Mouse (Mus musculus): Measurements from ENCODE around the gene Tmem208. TPM values are rescaled to one million over a fixed set of nuclear protein-coding genes. Genes with fewer than 3 reads are reported as not detected.
A peak's percentile ranks its signal among the peaks of the same experiment; 100 is the strongest.

Gene Tmem208
- total RNA-seq, 2 experiments from 2014 or later = 40.7 to 45.2 TPM

GRCm38 (mm10) chr8:105348450-105349095 is 22.4 kb downstream of the Tmem208 start, which contains the start of gene Slc9a5:
Gene Slc9a5 (plus strand): TSS chr8:105348843.
- peak in 1 of 2 experiments; percentile 34 for DNase-seq (ENCODE audit: extremely low spot score in 1 of 2, low spot score in 1 of 2)

DNA sequence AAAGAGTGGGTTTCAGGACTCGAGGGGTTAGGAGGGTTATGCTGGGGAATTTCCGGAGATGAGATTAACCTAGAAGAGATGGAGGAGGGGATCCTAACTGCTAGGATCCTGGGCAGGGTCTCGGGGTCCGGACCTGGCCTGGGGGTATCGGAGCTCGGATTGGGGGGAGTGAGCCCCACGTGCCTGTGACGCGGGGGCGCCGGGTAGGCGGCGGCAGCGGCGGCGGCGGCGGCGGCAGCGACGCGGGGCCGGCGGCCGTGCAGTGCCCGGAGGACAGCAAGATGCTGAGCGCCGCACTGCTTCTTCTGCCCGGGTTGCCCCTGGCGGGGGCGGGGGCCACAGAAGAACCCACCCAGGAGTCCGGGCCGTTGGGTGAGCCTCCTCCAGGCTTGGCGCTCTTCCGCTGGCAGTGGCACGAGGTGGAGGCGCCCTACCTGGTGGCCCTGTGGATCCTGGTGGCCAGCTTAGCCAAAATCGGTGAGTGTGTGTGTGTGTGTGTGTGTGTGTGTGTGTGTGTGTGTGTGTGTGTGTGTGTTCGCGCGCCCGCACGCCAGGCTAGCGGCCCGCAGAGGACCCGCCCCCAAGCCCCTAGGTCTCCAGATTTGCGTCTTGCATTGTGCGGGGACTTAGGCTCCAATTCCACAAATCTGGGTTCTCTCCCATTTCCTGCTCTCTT is 23.1 kb downstream of the Tmem208 start:
- DNase-seq (ENCODE audit: extremely low spot score in 1 of 2, low spot score in 1 of 2) = peak in 1 of 2 experiments; percentile 36

- DNase-seq (ENCODE audit: extremely low spot score in 1 of 2, low spot score in 1 of 2) = no peak
Observed at GRCm38 (mm10) chr8:105350186-105350585, 24.0 kb downstream of the Tmem208 start.

DNA sequence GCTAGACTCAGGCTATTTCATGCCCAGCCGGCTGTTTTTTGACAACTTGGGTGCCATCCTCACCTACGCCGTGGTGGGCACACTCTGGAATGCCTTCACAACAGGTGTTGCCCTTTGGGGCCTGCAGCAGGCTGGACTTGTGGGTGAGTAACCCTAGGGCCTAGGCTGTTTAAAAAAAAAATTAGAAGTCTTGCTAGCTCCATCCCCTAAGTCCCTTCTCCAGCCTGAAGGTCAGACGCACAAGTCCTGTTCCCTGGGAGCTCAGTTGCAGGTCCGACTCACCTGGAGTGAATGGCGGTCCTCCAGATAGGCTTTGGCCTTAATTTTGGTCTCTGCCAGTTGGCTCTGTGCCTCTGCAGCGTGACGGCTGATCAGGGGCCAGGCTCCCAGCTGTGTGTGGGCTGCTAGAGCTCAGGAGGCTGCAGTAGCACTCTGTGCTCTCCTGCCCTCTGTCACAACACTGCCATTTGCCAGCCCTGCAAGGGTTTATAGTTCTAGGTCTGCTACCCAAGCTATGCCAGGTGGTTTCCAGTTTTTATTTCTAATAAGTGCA is 27.5 kb downstream of the Tmem208 start:
- no peak for DNase-seq (ENCODE audit: extremely low spot score in 1 of 2, low spot score in 1 of 2)

GRCm38 (mm10) chr8:105354549-105354948 is 28.4 kb downstream of the Tmem208 start:
- no peak for DNase-seq (ENCODE audit: extremely low spot score in 1 of 2, low spot score in 1 of 2)

DNA sequence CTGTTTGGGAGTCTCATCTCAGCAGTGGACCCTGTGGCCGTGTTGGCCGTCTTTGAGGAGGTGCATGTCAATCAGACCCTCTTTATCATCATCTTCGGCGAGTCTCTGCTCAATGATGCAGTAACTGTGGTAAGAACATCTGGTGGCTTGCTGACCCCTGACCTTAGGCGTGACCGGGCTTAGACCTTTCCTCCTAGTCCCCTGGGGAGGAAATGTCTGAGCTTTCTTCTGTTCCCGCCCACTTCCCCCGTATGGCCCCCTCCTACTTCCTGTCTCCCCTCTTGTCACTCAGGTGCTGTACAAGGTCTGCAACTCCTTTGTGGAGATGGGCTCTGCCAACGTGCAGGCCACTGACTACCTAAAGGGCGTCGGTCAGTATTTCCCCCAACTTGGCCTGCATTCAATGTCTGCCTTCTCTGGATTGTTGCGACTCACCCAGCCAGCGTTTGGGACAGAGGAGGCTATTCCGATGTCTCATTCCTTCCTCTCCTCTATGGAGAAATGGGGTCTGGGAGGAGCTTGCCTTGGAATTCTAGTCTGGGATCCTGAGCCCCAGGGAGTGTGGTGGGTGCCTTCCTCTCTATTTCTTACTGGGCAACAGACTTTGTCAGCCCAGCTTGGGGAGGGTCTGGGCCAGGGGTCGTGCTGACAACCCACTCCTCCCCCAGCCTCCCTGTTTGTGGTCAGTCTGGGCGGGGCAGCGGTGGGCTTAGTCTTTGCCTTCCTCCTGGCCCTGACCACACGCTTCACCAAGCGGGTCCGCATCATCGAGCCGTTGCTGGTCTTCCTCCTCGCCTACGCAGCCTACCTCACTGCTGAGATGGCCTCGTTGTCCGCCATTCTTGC is 29.2 kb downstream of the Tmem208 start:
- DNase-seq (ENCODE audit: extremely low spot score in 1 of 2, low spot score in 1 of 2) = no peak

GRCm38 (mm10) chr8:105356681-105357080 is 30.5 kb downstream of the Tmem208 start:
- DNase-seq (ENCODE audit: extremely low spot score in 1 of 2, low spot score in 1 of 2) = no peak

DNA sequence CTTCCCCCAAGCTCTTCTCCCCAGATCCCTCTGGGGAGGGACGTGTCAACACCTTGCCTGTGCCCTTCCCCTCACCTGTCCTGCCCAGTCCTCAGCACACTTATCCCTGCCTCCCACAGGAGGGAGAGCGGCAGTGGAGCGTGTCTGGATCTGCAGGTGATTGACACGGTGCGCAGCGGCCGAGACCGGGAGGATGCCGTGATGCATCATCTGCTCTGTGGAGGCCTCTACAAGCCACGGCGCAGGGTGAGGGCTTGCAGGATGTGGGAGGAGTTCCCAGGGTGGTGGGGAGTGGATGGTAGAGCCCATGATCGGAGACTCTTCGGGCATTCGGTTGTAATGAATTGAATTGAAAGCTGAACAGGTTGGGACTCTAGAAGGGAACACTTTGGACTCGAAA is 33.1 kb downstream of the Tmem208 start:
- DNase-seq (ENCODE audit: extremely low spot score in 1 of 2, low spot score in 1 of 2) = no peak

- no peak for DNase-seq (ENCODE audit: extremely low spot score in 1 of 2, low spot score in 1 of 2)
Observed at GRCm38 (mm10) chr8:105359646-105360045, 33.5 kb downstream of the Tmem208 start.

DNA sequence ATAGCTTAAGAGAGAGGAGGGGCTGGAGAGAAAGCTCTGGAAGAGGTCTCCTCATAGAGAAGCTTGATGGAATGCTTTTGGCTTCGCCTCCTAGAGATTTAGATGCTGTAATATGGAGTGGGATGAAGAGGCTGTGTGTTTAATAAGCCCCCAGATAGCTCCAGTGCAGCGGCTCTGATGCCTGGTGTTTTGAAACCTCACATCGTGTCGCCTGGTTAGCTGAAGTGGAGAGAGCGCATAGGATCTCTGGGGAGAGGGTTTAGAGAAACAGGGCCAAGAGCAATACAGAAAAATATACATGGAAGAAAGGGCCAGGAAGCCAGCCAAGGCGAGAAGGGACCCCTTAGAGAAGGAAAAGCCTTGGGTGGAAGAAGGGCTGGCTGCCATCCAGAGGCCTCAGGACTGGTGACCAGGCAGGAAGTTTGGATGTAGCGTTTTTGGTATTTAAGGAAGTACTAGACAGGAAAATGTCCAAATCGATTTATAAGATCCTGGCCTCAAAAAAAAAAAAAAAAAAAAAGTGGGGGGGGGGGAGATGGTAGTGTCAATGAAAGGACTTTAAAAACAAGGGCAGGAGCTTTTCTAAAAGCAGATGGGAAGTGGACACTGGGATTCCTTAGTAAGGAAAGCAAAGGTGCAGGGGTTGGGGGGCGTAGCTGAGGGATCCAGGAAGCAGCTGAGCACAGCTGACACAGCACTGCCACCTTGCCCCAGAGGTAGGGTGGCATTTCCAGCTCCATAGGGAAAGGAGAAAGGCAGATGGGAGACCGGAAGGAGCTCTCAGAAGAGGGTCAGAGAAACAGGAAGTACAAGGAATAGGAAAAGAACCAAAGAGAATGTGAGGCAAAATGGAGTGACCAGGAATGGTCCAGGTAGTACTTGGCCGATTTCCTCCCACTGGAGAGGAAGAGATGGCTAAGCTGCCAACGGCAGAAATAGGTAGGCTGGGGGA is 35.9 kb downstream of the Tmem208 start:
- DNase-seq (ENCODE audit: extremely low spot score in 1 of 2, low spot score in 1 of 2) = no peak

GRCm38 (mm10) chr8:105367107-105367506 is 41.0 kb downstream of the Tmem208 start:
- DNase-seq (ENCODE audit: extremely low spot score in 1 of 2, low spot score in 1 of 2) = no peak

DNA sequence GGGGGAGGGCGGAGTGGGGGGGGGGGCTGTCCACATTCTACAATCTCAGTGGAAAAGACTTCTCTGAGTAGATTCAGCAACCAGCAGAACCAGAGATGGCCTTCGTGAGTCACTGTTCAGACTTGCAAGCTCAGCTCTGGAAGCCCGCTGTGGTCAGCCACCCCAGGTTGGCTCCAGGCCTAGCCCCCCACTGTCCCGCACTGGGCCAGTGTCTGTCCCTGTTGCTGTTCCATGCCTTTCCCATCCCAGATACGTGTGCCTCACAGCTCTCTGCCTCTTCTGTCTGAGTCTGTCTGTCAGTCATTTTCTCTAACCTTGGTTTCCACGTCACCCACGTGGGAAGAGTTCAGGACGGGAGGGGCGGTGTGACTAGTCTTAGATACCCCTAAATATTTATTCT is 46.3 kb downstream of the Tmem208 start:
- no peak for DNase-seq (ENCODE audit: extremely low spot score in 1 of 2, low spot score in 1 of 2)

- no peak for DNase-seq (ENCODE audit: extremely low spot score in 1 of 2, low spot score in 1 of 2)
Observed at GRCm38 (mm10) chr8:105373032-105373431, 46.9 kb downstream of the Tmem208 start, which contains the start of gene Plekhg4. Gene Plekhg4 (plus strand): TSS chr8:105373274.

GRCm38 (mm10) chr8:105374513-105374966 is 48.4 kb downstream of the Tmem208 start:
- peak in 1 of 2 experiments; percentile 18 for DNase-seq (ENCODE audit: extremely low spot score in 1 of 2, low spot score in 1 of 2)

GRCm38 (mm10) chr8:105378673-105379072 is 52.5 kb downstream of the Tmem208 start:
- peak in 1 of 2 experiments; percentile 28 for DNase-seq (ENCODE audit: extremely low spot score in 1 of 2, low spot score in 1 of 2)

GRCm38 (mm10) chr8:105380308-105380707 is 54.2 kb downstream of the Tmem208 start:
- no peak for DNase-seq (ENCODE audit: extremely low spot score in 1 of 2, low spot score in 1 of 2)

DNA sequence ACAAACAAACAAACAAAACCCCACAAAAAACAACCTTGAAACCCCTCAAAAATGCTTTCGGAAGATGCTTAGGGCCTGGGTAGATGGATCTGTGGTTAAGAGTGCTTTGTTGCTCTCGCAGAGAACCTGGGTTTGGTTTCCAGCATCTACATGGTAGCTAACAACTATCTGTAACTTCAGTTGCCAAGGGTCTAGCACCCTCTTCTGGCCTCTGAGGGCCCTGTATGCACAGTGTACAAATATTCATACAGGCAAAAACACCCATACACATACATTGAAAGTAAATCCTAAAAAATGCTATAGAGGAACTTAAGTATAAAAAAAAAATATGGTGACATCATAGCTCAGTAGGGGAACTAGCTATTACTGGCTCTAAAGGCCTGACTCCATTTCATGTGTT is 57.9 kb downstream of the Tmem208 start:
- no peak for DNase-seq (ENCODE audit: extremely low spot score in 1 of 2, low spot score in 1 of 2)

Data from layer of hippocampus, postnatal 25 days (tissue).